Mouse (Mus musculus): ENCODE measurements around the gene Cit. TPM values are rescaled to one million over a fixed set of nuclear protein-coding genes. Genes with fewer than 3 reads are reported as not detected.

Cit gene
- polyA plus RNA-seq, 3 experiments from 2014 or later, result 2.9 to 27.5 (median 4.1) TPM

- no peak for ATAC-seq
Observed at GRCm38 (mm10) chr5:116013821-116014220, 168.7 kb downstream of the Cit start.

DNA sequence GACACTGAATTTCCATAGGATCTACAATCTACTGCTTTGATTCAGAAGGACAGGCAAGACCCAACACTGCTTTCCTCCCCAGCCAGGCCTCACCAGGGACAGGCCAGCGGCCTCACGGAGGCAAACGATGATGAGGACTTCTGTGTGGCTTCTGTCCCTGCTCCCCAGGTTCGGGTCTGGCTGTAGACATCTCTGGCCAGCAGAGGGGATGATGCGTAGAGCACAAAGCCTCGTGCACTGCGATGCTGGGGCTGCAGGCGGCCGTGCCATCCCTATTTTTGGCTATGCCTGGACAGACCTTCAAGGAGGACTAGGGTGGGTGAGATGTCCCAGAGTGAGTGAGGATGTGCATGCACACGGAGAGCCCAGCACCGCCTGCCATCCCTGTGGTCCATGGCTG lies 169.2 kb downstream of the Cit start:
- no peak for ATAC-seq

DNA sequence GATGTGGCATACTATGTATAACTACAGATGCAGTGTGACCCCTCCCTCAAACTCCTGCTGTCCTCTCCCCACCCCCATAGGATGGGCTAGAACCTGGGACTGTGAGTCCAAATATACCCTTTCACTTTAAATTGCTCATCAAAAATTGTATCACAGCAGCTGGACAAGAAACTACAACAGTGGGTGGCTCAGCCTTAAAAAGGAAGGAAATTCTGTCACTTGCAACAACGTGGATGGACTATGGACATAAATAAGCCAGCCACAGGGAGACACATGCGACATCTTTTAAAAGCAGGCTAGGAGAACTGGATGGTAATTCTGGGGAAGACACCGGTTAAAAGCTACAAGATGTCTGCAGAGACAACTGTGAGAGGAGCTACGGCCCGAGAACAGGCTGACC lies 171.5 kb downstream of the Cit start:
- no peak for ATAC-seq

DNA sequence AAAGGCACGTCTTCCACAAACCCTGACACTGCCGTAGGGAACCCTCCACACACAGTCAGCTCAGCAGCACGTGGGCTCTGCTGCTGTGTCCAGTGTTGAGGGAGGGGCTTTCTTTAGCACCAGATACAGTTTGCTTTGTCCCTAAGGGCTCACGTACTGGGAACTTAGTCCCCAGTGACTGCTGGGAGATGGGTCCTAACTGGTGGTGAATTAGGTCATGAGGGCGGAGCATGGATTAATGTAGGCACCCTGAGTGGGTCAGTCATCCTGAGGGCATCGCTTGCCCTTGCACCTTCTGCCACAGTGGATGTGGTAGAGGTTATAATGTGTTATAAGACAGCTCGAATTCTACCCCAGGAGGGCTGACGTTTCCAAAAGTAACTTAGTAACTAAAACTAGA lies 172.3 kb downstream of the Cit start:
- ATAC-seq, result no peak

GRCm38 (mm10) chr5:116018196-116018595 lies 173.1 kb downstream of the Cit start:
- ATAC-seq, result no peak

DNA sequence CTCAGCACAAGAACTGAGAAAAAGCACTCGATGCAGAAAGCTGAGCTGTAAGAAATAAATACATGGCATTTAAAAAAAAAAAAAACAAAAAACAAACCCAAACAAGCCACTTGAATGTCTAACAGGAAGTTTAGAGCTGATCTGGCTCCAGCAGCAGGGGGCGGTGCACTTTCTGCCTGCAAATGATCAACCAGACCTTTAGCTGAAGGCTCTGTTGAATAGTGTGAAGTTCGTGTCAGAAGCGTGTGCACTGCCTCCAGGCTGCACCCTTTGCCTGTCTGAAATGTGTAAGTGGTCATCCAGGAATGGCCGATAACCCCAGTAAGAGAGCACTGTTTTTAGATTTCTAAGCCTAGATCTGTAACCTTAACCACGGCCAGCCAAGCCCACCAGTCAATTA lies 173.7 kb downstream of the Cit start:
- ATAC-seq, result no peak

DNA sequence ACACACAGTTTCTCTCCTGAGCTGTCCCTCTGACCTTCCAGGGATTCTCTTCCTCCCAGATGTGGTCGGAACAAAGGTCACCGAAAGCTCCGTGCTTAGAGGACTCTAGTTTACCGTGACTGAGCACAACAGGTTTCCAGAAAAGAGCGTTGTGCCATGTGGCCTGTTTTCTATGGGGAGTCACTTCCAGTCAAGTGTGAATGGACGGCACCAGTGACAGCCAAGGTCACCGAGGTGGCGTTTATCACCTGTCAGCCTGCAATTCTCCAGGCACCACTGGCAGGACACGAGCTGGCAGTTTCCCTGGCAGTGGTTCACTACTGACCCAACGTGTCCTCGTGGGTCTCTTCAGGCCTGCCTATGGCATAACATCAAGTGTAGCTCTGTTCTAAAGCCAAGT lies 174.3 kb downstream of the Cit start:
- no peak for ATAC-seq

DNA sequence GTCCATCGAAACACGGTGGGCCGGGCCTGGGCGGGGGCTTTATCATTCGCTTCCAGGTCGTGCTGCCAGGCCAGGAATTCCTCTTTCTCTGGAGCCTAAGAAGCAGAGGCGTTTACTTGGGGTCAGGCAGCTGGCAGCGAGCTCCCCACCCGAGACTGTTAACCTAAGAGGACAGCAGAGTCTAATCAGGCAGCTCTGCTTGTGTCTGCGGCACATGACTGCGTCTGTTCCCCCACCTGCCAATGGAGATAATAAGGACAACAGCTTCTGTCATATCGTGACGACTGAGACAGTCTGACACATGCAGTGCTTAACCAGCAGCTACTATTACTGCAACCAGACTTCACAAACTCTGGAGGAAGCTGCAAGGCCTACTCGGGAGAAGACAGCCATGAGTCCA lies 176.5 kb downstream of the Cit start:
- no peak for ATAC-seq

DNA sequence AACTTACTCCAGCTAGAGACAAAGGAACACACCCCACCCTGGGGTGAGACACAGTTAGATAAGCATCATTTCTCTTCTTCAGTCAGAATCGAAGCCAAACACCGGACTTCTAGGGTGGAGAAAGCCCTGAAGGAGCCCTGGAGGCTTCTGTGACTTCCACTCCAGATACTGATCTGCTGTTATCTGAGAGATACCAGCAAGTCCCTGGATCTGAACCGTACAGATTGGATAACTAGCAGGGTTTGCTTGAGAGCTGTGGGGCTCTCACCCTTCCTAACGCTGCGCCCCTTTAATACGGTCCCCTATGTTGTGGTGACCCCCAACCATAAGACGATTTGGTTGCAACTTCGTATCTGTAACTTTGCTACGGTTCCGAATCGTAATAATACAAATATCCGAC lies 177.1 kb downstream of the Cit start:
- ATAC-seq, result no peak

DNA sequence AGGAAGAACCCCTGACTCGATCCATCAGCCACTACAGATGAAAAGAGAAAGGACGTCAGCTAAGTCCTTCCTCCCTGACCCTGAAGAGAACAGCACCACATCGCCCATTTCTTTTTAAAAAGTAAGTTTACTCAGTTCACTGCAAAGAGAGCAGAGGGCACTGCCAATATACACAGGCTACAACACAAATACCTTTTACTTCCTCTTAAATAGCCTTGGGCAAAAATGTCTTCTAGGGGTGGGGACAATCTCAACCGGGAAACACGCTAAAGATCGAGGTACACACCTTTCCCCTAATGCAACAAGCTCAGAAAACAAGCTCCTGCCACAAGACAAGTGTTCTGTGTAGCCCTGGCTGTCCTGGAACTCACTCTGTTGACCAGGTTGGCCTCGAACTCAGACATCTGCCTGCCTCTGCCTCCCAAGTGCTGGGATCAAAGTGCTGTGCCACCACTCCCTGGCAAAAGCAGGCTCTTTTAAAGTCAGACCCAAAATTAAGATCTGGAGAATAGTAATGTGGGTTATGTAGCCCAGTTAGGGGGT lies 177.7 kb downstream of the Cit start:
- no peak for ATAC-seq

- ATAC-seq, result no peak
Observed at GRCm38 (mm10) chr5:116023251-116023661, 178.2 kb downstream of the Cit start.

- peak; percentile 7 for ATAC-seq
Observed at GRCm38 (mm10) chr5:116023821-116024284, 178.8 kb downstream of the Cit start.

- ATAC-seq, result peak; percentile 89
Observed at GRCm38 (mm10) chr5:116024327-116024739, 179.3 kb downstream of the Cit start, which contains the start of gene Prkab1. Gene Prkab1 (minus strand): TSS chr5:116024508.

- ATAC-seq, result no peak
Observed at GRCm38 (mm10) chr5:116026107-116026506, 181.0 kb downstream of the Cit start.

DNA sequence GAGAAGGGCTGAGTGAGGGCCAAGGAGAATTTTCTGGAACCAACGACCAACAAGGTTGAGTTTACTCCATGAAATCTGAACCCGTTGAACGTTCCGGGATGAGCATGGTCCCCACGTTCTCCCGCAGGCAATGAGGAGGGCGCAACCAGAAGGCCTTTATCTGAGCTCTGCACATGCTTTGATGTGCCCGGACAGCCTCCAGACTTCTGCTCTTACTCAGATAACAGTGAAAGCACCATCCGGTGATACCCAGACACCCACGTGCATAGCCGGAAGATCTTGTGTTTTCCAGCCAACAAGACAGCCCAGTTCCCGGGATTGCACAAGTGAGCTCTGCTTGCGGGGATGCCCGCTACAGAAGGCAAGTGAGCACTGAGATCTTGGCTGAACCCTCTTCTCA lies 181.5 kb downstream of the Cit start:
- no peak for ATAC-seq

DNA sequence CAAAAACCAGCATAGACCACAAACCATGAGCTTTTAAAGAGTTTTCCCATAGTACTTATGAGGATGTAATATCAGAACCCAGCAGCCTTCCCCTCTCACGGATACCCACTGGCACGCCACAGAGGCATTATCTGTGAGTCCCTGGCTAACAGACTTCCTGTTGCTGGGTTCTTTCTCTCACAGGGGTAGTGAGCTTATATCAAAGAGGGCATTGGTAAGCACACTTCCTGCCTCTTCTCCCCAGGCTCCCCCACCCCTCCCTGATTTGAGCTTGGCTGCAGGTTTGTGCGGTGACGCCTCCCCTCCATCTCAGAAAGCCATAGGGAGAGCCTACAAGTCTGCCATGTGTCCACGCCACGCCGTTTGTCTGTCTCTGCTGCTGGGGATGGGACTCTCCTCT lies 184.0 kb downstream of the Cit start:
- ATAC-seq, result peak; percentile 81

DNA sequence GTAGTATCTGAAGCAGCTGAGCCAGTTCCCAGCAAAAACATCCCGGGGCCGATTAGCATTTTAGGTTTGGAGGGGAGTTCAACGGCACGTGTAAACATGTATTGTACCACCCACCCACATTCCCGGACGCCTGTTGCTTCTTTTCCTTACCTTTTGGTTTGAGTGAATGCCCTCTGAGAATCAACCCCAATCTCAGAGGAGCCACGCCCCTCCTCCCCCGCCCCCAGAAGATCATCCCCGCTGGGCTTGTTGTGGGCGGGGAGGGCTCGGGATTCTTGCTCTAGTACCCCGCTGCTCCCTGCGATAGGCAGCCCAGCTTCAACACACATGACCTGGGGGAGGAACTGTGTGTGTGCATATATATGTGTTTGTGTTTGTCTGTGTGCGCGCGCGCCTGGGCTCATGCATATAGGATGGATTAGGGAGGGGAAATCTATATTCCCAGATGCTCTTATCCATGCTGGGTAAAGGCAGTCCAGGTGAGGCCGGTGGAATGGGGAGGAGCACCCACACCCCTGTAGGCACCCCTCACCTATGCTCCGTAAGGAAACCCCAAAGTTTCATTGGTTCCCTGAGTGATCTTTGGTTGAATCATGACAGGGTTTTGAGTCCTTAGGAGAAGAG lies 185.6 kb downstream of the Cit start:
- no peak for ATAC-seq

- ATAC-seq, result no peak
Observed at GRCm38 (mm10) chr5:116031190-116031577, 186.1 kb downstream of the Cit start.

- no peak for ATAC-seq
Observed at GRCm38 (mm10) chr5:116036465-116036864, 191.4 kb downstream of the Cit start.

- no peak for ATAC-seq
Observed at GRCm38 (mm10) chr5:116037731-116038130, 192.7 kb downstream of the Cit start.

DNA sequence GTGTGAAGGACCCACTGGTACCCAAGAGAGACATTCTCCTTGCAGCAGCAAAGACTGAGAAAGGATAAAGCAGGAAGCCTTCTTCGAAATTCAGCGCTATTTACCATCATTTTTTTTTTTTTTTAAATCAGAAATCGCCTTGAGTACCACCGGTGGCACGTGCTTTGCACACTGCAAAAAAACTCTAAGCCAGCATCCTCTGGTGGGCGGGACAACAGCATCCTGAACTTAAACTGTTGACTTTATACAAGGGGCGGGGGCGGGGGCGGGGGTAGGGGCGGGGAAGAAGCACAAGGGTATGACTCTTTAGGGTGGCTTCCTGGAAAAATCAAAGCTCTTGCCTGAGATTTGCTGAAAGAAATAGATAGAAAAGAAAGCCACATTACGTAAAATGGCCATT lies 194.6 kb downstream of the Cit start:
- ATAC-seq, result peak; percentile 17

DNA sequence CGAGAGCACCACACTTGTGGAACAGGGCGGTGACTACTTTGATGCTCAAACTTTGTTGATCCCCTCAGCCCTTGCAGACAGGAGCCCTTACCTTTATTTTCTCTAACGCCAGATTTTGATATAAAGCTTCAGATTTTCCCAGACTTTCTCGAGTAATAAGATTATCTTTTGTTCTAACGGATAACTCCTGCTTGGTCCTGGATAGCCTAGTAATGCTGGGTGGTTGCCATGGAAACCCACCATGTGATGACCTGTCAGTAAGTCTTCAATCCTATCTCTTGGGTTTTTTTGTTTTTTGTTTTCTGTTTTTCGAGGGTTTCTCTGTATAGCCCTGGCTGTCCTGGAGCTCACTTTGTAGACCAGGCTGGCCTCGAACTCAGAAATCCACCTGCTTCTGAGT lies 197.2 kb downstream of the Cit start:
- no peak for ATAC-seq

GRCm38 (mm10) chr5:116045581-116045980 lies 200.5 kb downstream of the Cit start:
- no peak for ATAC-seq

- ATAC-seq, result no peak
Observed at GRCm38 (mm10) chr5:116046246-116046645, 201.2 kb downstream of the Cit start.

DNA sequence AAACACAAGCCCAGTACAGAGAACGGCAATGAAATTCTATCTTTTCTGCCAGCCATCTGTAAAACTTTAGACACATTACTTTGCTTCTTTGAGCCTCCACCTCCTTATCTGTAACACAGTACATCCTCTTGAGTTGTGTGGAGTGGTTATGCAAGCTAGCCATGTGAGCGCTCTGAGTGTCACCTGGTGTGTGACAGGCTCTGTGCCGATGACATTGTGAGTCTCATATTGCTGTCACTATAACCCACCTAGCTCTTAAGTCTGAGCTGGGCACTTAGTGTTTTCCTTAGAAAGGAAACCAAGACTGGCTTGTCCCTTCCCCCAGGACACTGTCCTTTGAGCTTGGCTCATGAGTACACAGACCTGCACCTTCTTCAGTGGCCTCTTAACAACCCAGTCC lies 203.2 kb downstream of the Cit start:
- no peak for ATAC-seq
